Mouse (Mus musculus): ENCODE results near the gene Ankrd63.

- no peak for TF ChIP-seq EP300 (IDR thresholded peaks at IDR 0.05)
- TF ChIP-seq CTCF (IDR thresholded peaks at IDR 0.05), result no peak
Measured at GRCm38 (mm10) chr2:118664975-118665516, 38.7 kb downstream of the Ankrd63 start.
